Mouse (Mus musculus) heart, embryonic 14.5 days (tissue): Measurements from ENCODE around the gene Fpr1. TPM values are rescaled to one million over a fixed set of nuclear protein-coding genes. Genes with fewer than 3 reads are reported as not detected.
"Not testable (repeated sequence)": the region's sequence is repeated elsewhere in the genome, so short reads cannot be mapped to it uniquely, and the experiment has no call there.

Source experiments
- ATAC-seq: fragments of 200-750 bp; cut with Nextera tagmentation; 2 replicates; pipeline ENCODE4 v1.8.0; 2017; ENCODE audit warnings: low read depth, moderate TSS enrichment; ENCODE audit not compliant: insufficient number of reproducible peaks, insufficient read depth, low FRiP score
- H3K27ac ChIP-seq, 2 experiments: fragments of 200-500 bp in 1 of 2; fragments of 300-500 bp in 1 of 2; sonication (generic) in 1 of 2; replicated peaks in 1 of 2; 2 replicates each; pipeline ENCODE4 v1.5.1; 2012 to 2014; ENCODE audit warnings: low read depth in 2 of 2, low read length in 2 of 2, control low read depth in 1 of 2, mild to moderate bottlenecking in 1 of 2, mixed read lengths in 1 of 2; ENCODE audit not compliant: control insufficient read depth in 1 of 2, insufficient read depth in 1 of 2
- H3K27me3 ChIP-seq: fragments of 300-500 bp; sonication (generic); 2 replicates; pipeline ENCODE4 v1.6.1; 2014; ENCODE audit warnings: mild to moderate bottlenecking, low read length, control low read depth; ENCODE audit not compliant: control insufficient read depth, insufficient read depth
- H3K36me3 ChIP-seq: fragments of 300-500 bp; sonication (generic); 2 replicates; pipeline ENCODE4 v1.6.1; 2014; ENCODE audit warnings: mild to moderate bottlenecking, control low read depth, low read length, mixed read lengths; ENCODE audit not compliant: control insufficient read depth, insufficient read depth
- H3K4me1 ChIP-seq, 2 experiments: fragments of 200-500 bp in 1 of 2; fragments of 300-500 bp in 1 of 2; sonication (generic) in 1 of 2; 2 replicates each; pipeline ENCODE4 v1.6.1; 2012 to 2014; ENCODE audit warnings: low read length in 2 of 2, control low read depth in 1 of 2, mixed read lengths in 1 of 2; ENCODE audit not compliant: control insufficient read depth in 2 of 2, insufficient read depth in 2 of 2
- H3K4me2 ChIP-seq: fragments of 300-500 bp; sonication (generic); 2 replicates; pipeline ENCODE4 v1.6.1; 2014; ENCODE audit warnings: mild to moderate bottlenecking, low read length
- H3K4me3 ChIP-seq, 2 experiments: fragments of 200-500 bp in 1 of 2; fragments of 300-500 bp in 1 of 2; sonication (generic) in 1 of 2; 2 replicates each; pipeline ENCODE4 v1.5.1; 2012 to 2014; ENCODE audit warnings: low read length in 2 of 2, mild to moderate bottlenecking in 2 of 2, control low read depth in 1 of 2, low read depth in 1 of 2, moderate library complexity in 1 of 2; ENCODE audit not compliant: control insufficient read depth in 1 of 2, insufficient read depth in 1 of 2
- H3K9ac ChIP-seq: fragments of 300-500 bp; sonication (generic); 2 replicates; pipeline ENCODE4 v1.6.1; 2014; ENCODE audit warnings: mild to moderate bottlenecking, low read length
- H3K9me3 ChIP-seq: fragments of 300-500 bp; sonication (generic); 2 replicates; pipeline ENCODE4 v1.6.1; 2016; ENCODE audit warnings: low read length, control low read depth; ENCODE audit not compliant: control insufficient read depth
- WGBS: fragments of 180-500 bp; shearing (Covaris S2); extraction: QIAGEN DNeasy Blood & Tissue Kit; methylation state at CpG from one replicate; pipeline ENCODE4 v1.1.7; 2014; 5-methylcytosine and 5-hydroxymethylcytosine counted together
- polyA plus RNA-seq: library from polyadenylated mRNA; unstranded; fragments of >200 nt; fragmentation: Nextera tagmentation; extraction: Ambion mirVana; gene quantifications from 2 replicates; pipeline ENCODE4 v1.2.1, GENCODE M21; 2014

The Fpr1 gene
- polyA plus RNA-seq: 0.15 and 0.20 TPM in 2 replicates

GRCm38 (mm10) chr17:17883840-17884239, at the start of gene Fpr1:
Gene Fpr1, minus strand, starts transcription at chr17:17883940.
- no peak for ATAC-seq
- Histone ChIP-seq H3K9me3 (no peaks in the 10 kb centered on the region), H3K27me3 (no peaks in the 10 kb centered on the region), H3K27ac (no peak within 1 kb of the TSS), H3K4me2 (no peak within 1 kb of the TSS), H3K36me3 (no peaks in the 10 kb centered on the region), H3K9ac (no peak within 1 kb of the TSS), H3K4me1 (no peaks in the 10 kb centered on the region), H3K4me3 (no peak within 1 kb of the TSS)
- 56% methylated on average over 1 of the region's 1 CpGs for WGBS

- no peak for ATAC-seq
- no peak overlapping the region for H3K4me2 ChIP-seq
- no peak overlapping the region for H3K9ac ChIP-seq
- H3K27ac ChIP-seq: no peak overlapping the region
- H3K9me3 ChIP-seq: no peaks in the 10 kb centered on the region
- no peaks in the 10 kb centered on the region for H3K4me1 ChIP-seq
- no peaks in the 10 kb centered on the region for H3K27me3 ChIP-seq
- H3K4me3 ChIP-seq: no peak overlapping the region
- H3K36me3 ChIP-seq: no peaks in the 10 kb centered on the region
Measured at GRCm38 (mm10) chr17:17917782-17918181, 34.0 kb upstream of the Fpr1 start.

GRCm38 (mm10) chr17:17917376-17917775, 33.6 kb upstream of the Fpr1 start:
- Histone ChIP-seq H3K27ac (no peak overlapping the region), H3K4me1 (no peaks in the 10 kb centered on the region), H3K9ac (no peak overlapping the region), H3K4me2 (no peak overlapping the region), H3K9me3 (no peaks in the 10 kb centered on the region), H3K36me3 (no peaks in the 10 kb centered on the region), H3K4me3 (no peak overlapping the region), H3K27me3 (no peaks in the 10 kb centered on the region)
- no peak for ATAC-seq
- 74% methylated on average over 1 of the region's 1 CpGs for WGBS

- H3K4me3 ChIP-seq, H3K9ac ChIP-seq, H3K4me1 ChIP-seq, H3K27ac ChIP-seq, H3K9me3 ChIP-seq, H3K36me3 ChIP-seq, H3K27me3 ChIP-seq, H3K4me2 ChIP-seq, ATAC-seq: not testable (repeated sequence)
- WGBS: 76% methylated on average over 8 of the region's 8 CpGs
Measured at GRCm38 (mm10) chr17:17912618-17913017, 28.9 kb upstream of the Fpr1 start.

GRCm38 (mm10) chr17:17909636-17910421, 26.1 kb upstream of the Fpr1 start:
- peak overlapping the region; percentile 45 to 59 for H3K4me3 ChIP-seq
- 0 out of 4 replicates have a peak overlapping the region, but pooled peaks of 1 of the 2 experiments have one; percentile 35 for H3K27ac ChIP-seq
- H3K36me3 ChIP-seq: no peaks in the 10 kb centered on the region
- peak overlapping the region; percentile 74 for H3K4me2 ChIP-seq
- H3K9ac ChIP-seq: peak overlapping the region; percentile 70
- 9% methylated on average over 51 of the region's 51 CpGs for WGBS
- peaks cover 0 to 4% of the 10 kb centered on the region in 2 experiments; a peak in 2 of 4 replicates for H3K4me1 ChIP-seq
- peak; percentile 96 for ATAC-seq
- no peaks in the 10 kb centered on the region for H3K9me3 ChIP-seq
- no peaks in the 10 kb centered on the region for H3K27me3 ChIP-seq

- WGBS: 88% methylated on average over 1 of the region's 1 CpGs
- Histone ChIP-seq H3K9ac (no peak overlapping the region), H3K36me3 (no peaks in the 10 kb centered on the region), H3K4me3 (no peak overlapping the region), H3K4me2 (no peak overlapping the region), H3K4me1 (no peaks in the 10 kb centered on the region), H3K27ac (no peak overlapping the region), H3K27me3 (no peaks in the 10 kb centered on the region), H3K9me3 (no peaks in the 10 kb centered on the region)
- ATAC-seq: no peak
Measured at GRCm38 (mm10) chr17:17900768-17901167, 17.0 kb upstream of the Fpr1 start.

- Histone ChIP-seq H3K27me3 (no peaks in the 10 kb centered on the region), H3K4me2 (no peak overlapping the region), H3K27ac (no peak overlapping the region), H3K9ac (no peak overlapping the region), H3K36me3 (no peaks in the 10 kb centered on the region), H3K9me3 (no peaks in the 10 kb centered on the region), H3K4me3 (no peak overlapping the region), H3K4me1 (no peaks in the 10 kb centered on the region)
- ATAC-seq: no peak
- WGBS: 65% methylated on average over 2 of the region's 2 CpGs
Measured at GRCm38 (mm10) chr17:17899268-17899667, 15.5 kb upstream of the Fpr1 start.

- H3K4me1 ChIP-seq: no peaks in the 10 kb centered on the region
- no peaks in the 10 kb centered on the region for H3K9me3 ChIP-seq
- no peak overlapping the region for H3K4me3 ChIP-seq
- H3K27me3 ChIP-seq: no peaks in the 10 kb centered on the region
- 4% methylated on average over 4 of the region's 4 CpGs for WGBS
- no peaks in the 10 kb centered on the region for H3K36me3 ChIP-seq
- no peak overlapping the region for H3K4me2 ChIP-seq
- no peak overlapping the region for H3K27ac ChIP-seq
- no peak overlapping the region for H3K9ac ChIP-seq
- ATAC-seq: no peak
Measured at GRCm38 (mm10) chr17:17896039-17896438, 12.3 kb upstream of the Fpr1 start.
